Mouse (Mus musculus) MN1 (cell line): ENCODE measurements around the gene Tspan5.

Source experiments
- DNase-seq: peaks from one replicate; pipeline ENCODE4 v3.0.0-alpha.2; 2016; ENCODE audit warnings: low spot score

The Tspan5 gene

DNA sequence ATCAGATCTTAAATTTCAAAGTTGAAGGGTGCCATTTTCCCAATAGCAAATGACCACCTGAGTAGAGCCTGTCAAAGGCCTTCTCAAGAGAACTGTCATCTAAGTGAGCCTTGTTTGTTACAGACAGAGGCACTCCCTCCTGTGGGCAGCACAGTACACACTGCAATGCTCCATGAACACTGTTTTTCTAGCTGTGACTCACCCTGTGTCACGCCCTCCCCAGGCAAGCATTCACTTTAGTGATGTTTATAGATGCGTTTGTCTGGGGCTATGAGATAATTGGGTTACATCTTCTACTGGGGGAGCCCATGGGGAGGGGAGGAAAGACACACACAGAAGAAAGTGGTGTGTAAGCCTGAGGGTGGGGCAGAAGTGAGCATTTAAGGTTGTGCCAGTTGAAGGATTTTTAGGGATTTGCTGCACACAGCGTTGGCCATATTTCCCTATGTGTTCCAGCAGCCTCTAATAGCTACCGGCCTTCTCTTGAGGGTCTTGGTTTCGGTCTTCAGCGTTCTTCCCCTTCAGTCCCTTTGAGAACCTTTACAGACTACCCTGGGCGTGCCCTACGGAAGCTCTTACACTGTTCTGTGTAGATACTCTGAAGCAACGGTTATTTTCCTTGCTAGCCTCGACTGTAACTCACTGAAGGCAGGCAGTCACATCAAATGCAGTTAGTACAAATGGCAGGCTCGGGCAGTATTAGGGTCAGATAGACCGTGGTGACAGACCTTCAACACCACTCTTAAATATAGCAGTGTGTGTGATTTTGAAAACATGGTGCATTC is 29.7 kb downstream of the Tspan5 start:
- no peak for DNase-seq

DNA sequence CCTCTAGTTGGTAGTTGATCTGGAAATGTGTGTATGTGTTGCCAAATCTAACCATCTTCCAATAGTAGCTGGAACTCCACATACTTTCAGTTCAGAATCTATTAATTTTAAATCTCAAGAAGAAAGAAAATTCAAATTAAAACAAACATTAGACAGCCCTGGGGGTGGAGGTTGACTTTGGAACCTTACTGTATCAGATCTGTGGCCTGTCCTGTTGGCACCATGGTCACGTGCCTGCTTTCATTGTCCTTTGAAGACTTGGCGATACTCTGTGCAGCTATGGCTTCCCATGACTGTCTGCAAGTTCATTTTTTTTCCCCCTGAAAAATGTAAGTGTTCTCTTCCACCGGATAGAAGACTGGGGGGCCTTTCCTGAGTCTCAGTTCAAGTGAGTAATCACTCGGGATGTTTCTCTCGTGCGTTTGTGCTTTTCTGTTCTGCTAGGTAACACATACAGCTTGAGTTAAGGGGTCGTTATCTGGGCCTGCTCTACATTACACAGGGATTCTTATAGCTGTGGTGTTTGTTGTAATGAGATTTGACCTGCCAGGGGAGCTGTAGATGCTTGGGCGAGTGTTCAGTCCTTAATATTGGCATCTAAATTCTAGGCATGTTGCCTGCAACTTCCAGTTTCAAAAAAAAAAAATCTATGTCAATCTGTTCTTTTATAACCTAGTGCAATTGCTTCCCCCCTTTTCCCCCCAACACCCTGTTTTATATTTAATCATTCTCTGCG is 32.0 kb downstream of the Tspan5 start:
- no peak for DNase-seq

DNA sequence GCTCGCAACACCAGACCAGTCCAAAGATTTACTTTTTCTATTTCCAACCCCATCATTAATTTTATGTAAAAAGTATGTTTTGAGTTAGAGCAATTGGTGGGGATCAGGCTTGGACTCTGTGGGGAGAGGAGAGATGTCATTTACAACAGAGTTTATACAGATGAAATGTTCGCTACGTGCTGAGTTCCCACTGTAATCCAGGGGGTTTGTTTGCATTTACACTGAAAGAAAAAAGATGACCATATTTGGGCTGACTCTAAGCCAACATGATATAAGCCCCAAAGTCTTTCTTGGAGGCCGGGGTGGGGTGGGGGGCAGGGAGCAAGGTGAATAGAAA is 32.6 kb downstream of the Tspan5 start:
- DNase-seq, result no peak

DNA sequence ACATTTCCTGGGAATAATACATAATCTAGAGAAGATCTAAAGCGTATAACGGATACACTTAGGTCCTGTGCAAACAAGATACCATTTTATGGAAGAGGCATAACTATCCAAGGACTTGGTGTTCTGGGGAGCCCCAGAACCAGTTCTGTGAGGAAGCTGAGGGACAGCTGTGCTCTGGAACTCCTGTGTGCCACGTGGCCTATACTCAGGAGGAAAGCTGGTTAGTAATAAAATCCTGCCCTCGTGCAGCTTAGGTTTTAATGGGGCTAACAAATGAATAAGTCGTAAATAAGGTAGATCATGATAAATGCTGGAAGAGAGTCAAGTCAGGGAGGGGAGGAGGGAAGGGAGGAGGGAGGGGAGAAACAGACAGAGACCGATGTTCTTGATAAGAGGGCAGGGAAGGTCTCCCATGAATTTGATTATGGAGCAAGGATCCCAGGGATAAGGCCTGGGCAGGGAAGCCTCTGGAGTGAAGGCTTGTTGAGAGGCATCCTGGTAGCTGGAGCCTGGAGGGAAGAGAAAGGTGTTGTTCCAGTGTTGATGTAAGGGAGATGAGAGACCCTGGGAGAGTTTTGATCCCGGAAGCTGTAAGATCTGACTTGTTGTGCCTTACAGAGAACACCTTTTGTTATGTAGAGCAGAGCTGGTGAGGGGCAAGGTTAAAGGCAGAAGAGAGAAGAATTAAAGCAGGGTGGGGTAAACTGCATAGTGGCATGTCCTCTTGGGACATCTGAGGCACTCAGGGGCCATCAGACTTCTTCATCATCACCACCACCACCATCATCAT is 34.1 kb downstream of the Tspan5 start:
- DNase-seq, result no peak

DNA sequence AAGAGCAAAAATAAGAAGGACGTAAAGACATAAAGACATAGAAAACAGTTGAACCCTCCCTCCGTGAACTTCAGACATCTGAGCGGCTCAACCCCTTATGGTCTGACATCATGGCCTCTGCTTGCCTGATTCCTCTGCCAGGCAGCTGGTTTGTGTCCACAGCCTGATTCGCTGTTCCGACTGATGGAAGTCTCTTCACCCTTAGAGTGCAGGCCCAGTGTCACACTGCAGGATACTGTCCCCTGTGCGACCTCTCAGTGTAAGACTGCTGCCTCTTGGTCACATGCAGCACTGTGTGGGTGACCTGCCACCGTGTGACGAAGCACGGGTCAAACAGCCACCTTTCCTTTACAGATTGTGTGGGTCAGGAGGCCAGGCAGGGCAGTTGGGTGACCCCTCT is 39.5 kb downstream of the Tspan5 start:
- no peak for DNase-seq

DNA sequence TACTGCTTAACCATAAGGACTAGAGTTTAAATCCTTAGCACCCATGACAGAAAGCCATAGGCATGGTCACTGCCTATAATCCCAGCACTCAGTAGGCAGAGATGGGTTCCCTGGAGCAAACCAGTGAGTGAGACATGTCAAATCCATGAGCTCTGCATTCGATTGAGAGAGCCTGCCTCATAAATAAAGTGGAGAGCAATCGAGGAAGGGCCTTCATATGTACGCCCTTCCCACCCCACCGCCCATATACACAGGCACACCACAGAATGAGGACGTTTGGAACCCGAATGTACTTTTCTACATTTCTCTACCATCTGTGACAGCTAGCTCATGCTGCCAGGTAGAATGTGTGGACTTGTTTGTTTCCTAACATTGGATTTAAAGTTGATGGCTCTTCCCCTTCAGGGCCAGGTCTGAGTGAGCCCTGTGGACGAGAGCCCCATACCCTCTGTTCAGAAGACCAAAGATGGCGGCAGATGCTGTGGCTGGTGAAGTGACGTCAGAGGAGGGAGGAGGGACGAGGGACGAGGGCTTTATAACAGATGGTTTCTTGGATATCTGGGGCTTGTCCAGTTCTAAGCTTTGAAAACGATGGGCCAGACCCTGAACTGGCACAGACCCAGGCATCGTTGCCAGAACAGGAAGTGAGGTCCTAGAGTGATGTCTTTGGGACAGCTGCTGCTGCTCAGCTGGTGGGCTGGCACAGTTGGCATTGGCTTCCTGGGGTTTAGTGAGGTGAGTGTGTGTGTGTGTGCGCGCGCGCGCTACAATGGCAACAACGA is 42.1 kb downstream of the Tspan5 start:
- DNase-seq, result no peak

DNA sequence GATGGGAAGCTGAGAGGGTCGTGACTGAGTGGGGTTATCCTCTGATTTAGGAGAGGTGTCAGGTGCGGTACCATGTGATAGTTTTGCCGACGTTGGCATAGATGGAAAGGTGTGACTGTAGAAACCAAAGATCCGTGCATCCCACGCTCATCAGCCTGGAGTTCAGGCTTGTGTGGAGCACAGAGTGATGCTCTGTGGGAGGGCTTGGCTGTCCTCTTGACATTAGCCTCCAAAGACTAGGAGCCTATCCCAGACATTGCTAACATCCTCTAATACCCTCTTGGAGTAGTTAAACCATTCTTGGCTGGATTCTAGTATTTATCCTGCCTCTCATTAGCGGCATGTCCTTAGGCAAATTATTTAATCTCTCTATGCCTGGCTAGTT is 42.6 kb downstream of the Tspan5 start:
- DNase-seq, result no peak

DNA sequence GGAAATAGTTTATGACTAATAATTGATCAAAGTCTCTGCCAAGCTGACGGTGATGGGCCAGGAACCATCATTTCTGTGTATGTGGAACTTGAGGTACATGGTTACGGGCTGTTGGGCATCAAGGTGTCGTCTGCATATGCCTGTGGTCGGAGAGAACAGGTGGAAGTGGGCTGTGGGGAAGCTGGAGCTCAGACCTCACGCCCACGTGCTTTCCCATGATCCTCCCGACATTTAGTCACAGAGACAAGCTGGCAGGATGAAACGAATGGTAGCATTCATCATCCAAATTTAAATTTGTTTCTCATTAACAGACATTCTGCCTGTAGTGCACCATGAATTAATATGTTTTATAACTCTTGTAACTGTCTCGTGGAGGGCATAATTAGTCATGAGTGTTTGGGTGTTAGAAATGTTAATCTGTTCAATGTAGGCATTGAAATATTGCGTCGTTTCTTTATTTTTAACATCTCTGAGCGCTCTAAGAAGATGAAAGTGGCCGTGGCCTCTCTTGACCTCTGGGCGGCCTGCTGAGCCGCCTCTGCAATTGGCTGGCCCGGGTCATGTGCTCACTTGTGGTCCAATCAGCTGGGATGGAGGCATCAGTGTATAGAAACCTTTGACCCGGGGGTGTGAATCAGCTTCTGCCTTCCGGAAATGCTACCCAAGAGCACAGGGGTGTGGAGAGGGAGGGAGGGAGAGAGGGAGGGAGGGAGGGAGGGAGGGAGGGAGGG is 45.9 kb downstream of the Tspan5 start:
- DNase-seq, result no peak

DNA sequence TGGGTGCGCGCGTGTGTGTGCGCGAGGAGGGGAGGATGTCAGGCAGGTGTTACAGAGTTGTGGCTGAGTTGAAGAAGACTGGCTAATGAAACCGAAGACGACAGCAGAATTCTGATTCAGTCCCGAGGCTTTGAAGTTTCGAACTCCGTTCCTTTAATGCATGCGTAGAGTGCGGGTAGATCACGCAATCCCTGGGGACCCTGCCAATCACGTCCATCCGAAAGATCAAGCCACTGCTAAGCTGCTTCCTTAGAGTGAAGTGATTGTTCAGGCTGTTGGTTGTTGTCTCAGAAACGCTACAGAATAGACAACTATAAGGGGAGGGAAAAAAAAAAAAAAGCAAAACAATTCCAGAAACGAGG is 46.5 kb downstream of the Tspan5 start:
- DNase-seq, result no peak

DNA sequence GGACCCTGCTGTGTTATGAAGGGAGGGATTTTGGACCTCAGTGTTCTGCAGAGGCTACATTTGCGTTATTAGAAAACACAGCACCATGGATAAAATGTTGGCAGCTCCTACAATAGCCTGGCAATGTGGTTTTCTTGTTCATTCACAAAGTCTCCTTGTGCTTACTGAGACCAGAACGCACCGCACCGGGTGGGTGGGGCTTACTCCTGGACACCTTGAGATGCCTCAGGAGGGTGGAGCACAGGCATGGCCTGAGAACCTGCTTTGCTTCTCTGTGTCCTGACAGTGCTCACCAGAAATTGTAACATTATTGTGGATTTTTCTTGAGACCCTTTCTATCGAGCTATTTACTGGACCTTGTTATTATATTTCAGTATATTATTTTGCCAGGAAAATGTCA is 47.3 kb downstream of the Tspan5 start:
- no peak for DNase-seq

DNA sequence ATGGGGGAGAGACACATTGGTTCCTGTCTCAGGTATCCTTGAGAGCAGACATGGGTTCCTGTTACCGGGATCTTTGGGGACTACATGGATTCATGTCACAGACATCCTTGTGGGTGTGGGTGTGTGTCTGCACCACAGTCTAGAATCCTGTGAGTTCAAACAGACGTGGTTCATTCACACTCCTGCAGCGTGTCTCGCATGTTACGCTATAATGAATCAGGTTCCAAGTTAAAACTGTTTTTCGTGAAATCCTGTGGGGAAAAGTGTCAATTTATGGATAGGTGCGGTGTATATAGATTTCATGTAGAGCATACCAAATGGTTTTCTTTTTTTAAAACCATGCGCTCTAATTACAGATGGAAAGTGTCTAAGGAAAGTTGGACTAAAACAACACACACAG is 52.5 kb downstream of the Tspan5 start:
- no peak for DNase-seq

DNA sequence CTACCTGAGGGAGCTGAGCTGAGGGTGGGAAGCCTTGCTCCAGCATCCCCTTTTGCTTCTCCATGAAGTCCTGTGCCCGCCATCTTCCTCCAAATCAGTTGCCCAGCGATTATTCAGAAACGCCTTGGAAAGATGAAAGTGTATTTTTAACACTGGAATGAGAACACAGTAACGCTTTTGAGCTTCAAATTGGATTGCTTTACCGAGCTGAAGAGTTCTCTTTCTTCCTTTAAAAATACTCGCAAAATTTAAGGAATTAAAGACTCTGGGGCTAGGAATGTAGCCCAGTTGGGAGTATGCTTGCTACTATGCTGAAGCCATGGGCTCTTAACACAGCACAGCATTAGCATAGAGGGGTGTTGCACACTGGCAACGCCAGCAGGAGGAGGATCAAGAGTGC is 54.0 kb downstream of the Tspan5 start:
- no peak for DNase-seq

DNA sequence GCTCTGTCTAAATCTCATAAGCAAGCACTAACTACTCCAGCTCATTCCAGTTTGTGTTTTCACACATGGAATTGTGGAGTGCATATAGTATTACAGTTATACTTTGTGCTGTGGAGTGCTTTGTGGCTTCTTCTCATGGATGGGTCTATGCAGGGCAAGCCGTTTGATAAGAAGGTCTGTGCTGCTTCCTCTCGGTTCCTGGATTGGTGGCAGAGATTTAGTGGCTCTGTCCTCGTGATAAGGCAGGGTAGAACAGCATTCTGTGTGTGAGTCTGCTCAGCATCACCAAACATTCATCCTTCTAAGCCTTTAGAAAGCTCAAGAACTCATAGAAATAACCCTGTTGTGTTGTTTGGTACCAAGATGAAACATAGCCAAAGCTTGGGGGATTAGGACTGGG is 54.6 kb downstream of the Tspan5 start:
- no peak for DNase-seq

DNA sequence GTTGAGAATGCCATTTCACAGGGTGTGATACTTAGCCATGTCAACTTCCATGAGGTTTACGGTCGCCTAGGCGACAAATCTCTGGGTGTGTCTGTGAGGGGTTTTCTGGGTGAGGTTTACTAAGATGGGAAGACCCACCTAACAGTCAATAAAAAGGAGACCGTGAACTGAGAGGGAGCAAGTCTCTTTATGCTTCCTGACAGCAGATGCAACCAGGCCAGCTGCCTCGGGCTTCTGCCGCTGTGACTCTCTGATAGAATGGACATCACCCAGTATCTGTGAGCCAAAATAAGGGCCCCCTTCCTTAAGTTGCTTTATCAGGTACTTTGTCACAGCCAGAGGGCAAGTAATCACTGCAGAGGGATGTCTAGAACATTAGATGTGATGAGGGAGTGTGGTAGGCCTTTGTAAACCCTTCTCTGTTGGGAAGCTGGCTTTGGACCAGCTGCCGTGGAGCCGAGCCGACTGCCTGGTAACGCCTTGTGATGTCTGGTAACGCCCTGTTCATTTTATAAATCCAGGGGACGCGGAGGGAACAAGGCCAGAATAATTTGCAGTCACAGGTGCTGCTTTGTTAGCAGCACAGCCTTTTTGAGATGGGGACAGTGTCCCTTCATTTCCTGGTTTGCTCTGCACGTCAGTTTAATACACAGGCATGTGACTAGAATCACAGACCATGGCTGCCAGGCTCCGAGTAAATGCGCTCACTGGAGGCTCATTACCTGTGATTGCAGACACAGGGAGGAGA is 58.8 kb downstream of the Tspan5 start:
- no peak for DNase-seq

DNA sequence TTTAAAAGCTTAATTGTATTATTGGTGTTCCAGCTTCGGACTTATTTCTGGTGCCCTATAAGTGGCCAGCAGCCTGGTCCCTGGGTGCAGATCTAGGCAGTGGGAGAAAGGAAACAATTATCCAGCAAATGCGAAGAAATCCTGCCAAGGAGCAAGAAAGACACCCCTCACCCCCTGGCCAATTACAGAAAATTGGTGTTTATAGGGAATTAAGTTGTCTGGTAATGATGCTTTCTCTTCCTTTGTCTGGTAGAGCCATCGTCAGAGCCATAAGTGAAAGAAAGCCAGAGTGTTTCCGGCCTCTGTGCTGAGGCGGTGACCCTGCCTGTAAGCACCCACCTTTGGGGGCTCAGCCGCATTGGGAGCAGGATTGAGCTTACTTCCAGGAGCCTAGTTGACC is 59.7 kb downstream of the Tspan5 start:
- DNase-seq, result no peak

DNA sequence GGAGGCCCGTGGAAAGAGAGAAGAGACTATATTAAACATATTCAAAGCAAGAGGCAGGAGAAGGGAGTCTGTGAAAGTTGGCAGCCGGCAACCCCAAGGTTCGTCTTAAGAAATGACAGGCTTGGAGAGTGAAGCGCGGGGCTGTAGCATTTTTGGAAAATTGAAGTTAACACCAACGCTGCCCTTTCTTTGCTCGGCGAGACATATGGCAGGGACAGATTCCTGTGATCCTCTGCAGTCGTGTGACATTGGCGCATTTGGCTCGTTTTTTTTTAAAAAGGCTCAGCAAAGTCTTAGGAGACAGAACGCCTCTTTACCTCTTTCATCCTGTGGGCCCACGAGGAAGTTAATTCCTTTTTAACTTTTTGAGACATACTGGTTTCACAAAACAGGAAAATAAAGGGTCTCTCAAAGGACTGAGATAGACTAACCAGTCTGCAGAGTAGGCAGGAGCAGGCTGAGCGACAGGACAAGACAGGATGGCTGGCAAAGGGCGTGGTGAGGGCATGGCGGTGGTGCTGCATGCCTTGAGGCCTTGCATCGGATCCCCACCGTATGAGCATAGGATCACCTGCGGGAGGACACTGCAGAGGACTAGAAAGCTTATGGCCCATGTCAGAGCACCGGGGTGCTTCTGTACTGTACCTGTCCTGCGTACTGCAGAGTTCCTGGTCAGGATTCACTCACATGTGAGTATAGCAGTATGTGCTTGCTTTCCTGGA is 60.9 kb downstream of the Tspan5 start:
- DNase-seq, result no peak

DNA sequence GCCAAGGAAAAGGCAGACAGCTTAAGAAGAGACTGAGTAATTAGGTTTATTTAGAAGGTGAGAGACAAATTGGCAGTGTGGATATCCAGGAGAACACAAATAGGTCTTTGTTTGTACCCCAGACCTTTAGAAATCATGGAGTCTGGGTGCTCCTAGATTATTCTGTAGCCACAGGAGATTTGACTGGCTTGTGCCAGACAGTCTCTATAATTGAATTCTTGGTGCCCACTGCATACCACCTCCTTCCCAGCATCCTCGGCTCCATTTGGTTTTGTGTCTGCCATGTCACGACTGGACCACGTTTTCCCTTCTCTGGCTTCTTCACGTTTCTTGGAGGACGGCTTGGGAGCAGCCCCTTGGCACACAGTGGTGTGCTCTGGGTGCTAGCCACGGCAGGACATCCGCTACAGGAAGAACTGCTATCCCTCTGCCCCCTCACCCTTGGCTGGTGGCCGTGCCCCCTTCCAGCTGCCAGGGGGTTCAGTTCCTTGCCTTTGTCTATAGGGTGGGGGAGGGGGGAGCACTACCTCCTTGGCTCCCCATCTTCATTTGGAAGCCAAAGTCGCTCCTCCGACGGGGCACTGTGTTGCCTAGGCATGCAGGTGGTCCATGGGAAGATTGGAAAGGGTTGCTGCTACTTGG is 61.6 kb downstream of the Tspan5 start:
- DNase-seq, result no peak

DNA sequence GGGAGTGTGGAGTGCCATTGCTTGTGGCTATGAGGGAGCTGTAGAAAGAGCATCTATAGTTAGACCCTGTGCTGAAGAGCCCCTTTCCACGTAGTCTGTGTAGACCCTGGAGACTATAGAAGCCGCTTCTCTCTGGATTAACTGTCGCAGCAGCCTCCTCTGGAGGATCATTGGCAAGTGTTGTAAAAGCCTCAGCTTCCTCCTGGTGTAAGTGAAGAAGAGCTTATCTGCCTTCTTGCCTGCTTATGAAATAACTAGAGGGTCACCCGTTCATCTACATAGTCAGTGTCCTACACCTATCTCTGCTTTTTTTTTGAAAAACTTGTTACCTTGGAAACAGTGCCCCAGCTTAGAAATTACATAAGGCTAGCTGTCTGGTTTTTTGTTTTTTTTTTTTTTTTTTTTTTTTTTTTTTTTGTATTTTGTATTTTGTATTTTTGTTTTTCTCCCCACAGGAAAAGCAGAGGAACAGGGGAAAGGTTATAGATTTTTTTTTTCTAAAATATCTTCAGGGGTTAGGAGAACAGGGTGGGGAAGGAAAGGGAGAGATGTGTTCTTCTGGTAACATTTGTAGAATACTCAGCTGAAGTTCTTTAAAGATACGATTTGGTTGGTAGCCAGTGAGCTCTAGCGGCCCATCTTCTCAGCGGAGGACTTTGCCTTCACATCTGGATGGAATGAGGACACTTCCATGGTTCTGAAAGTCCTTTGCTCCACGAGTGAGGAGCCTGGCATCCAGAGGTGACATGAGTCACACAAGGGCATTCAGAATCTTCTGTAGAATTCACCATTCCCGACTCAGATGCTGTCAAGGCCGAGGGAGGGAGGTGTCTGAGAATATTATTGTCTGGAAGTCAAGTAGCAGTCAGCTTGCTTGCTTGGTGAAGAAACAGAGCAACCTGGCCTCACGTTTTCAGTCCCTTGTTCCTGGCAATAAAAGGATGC is 62.4 kb downstream of the Tspan5 start:
- DNase-seq, result no peak

DNA sequence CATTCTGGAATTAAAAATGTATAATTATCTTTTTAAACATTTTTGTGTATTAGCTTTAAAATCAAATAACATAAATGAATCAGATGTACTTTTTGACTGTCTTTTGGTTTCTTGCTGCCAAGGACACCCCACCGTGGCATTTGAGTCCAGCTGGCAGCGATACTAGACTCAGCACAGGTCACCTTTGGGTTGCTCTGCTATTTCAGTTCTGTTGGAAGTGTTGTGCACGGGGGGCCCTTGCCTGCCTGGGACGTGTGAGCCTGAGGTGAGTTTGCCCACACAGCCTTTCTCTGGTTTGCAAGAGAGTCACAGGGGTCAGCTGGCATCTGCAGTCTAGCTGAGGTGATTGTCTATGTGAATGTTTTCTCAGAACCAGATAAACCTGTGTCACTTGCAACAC is 65.8 kb downstream of the Tspan5 start:
- no peak for DNase-seq
